Mouse (Mus musculus): Measurements from ENCODE around the gene Olfr368. TPM values are rescaled to one million over a fixed set of nuclear protein-coding genes. Genes with fewer than 3 reads are reported as not detected.
A peak's percentile ranks its signal among the peaks of the same experiment; 100 is the strongest.

The Olfr368 gene
- polyA plus RNA-seq, 1 experiment from 2014 or later: not detected

DNA sequence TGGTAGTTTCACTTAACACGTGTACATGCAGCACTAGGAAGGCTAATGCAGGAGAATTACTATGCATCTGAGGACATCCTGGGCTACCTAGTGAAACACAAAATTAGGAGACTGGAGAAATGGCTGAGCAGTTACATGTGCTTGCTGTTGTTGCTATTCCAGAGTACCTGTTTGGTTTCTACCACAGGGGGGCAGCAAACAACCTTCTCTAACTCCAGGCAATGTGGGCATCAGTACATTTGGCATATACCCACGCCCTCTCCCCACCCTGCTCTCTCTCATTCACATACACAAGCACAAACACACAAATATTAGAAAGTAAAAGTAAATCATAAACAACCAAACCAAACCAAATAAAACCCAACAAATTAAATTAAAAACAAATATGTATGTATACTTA is 53.9 kb downstream of the Olfr368 start:
- no peaks in the 10 kb centered on the region for H3K9me3 ChIP-seq (replicated peaks; ENCODE audit: control insufficient read depth, low read length, poor library complexity, severe bottlenecking)
- no peak overlapping the region for H3K27ac ChIP-seq (ENCODE audit: low read length)
- H3K4me1 ChIP-seq (ENCODE audit: control insufficient read depth, insufficient read depth, low read length): no peaks in the 10 kb centered on the region
- H3K36me3 ChIP-seq (ENCODE audit: control insufficient read depth, insufficient read depth, low read length): peaks cover 24% of the 10 kb centered on the region
- no peak overlapping the region for H3K4me2 ChIP-seq (ENCODE audit: low read length)
- H3K4me3 ChIP-seq (ENCODE audit: low read depth, low read length): no peak overlapping the region
- 0 out of 2 replicates have a peak, but pooled peaks have one; percentile 51 for ATAC-seq
- no peaks in the 10 kb centered on the region for H3K27me3 ChIP-seq (ENCODE audit: control insufficient read depth, insufficient read depth, low read depth, low read length)
- no peak overlapping the region for H3K9ac ChIP-seq (ENCODE audit: low read depth, low read length)
- WGBS: 67% methylated on average over 2 of the region's 2 CpGs

Other genes starting within 250 kb of the Olfr368 start
- gene Olfr361, start 237.2 kb upstream of the Olfr368 start, polyA plus RNA-seq (2015; fragmentation: Nextera tagmentation; extraction: Ambion mirVana): not detected in 2 replicates
- gene Olfr362, start 208.6 kb upstream of the Olfr368 start, polyA plus RNA-seq (2015; fragmentation: Nextera tagmentation; extraction: Ambion mirVana): not detected in 2 replicates
- not detected in 2 replicates for gene Olfr364-ps1, start 187.2 kb upstream of the Olfr368 start, polyA plus RNA-seq (2015; fragmentation: Nextera tagmentation; extraction: Ambion mirVana)
- gene Olfr365, start 138.3 kb upstream of the Olfr368 start, polyA plus RNA-seq (2015; fragmentation: Nextera tagmentation; extraction: Ambion mirVana): not detected in 2 replicates
- gene Olfr366, start 114.9 kb upstream of the Olfr368 start, polyA plus RNA-seq (2015; fragmentation: Nextera tagmentation; extraction: Ambion mirVana): not detected in 2 replicates
- 50.2 and 57.0 TPM in 2 replicates for gene Pdcl, start 32.8 kb downstream of the Olfr368 start, polyA plus RNA-seq (2015; fragmentation: Nextera tagmentation; extraction: Ambion mirVana)
- gene Rc3h2, start 96.4 kb downstream of the Olfr368 start, polyA plus RNA-seq (2015; fragmentation: Nextera tagmentation; extraction: Ambion mirVana): 18.0 and 20.5 TPM in 2 replicates
- 8.3 and 9.1 TPM in 2 replicates for gene Zbtb26, start 116.6 kb downstream of the Olfr368 start, polyA plus RNA-seq (2015; fragmentation: Nextera tagmentation; extraction: Ambion mirVana)
- gene Zbtb6, start 116.7 kb downstream of the Olfr368 start, polyA plus RNA-seq (2015; fragmentation: Nextera tagmentation; extraction: Ambion mirVana): 19.2 and 22.3 TPM in 2 replicates
- 50.6 and 56.5 TPM in 2 replicates for gene Rabgap1, start 116.8 kb downstream of the Olfr368 start, polyA plus RNA-seq (2015; fragmentation: Nextera tagmentation; extraction: Ambion mirVana)
- 16.5 and 16.6 TPM in 2 replicates for gene Gpr21, start 189.8 kb downstream of the Olfr368 start, polyA plus RNA-seq (2015; fragmentation: Nextera tagmentation; extraction: Ambion mirVana)